Mouse (Mus musculus): ENCODE data around the gene Lyz2. TPM values are rescaled to one million over a fixed set of nuclear protein-coding genes. Genes with fewer than 3 reads are reported as not detected.
"Not testable (repeated sequence)": the region's sequence is repeated elsewhere in the genome, so short reads cannot be mapped to it uniquely, and the experiment has no call there.

Gene Lyz2
- polyA plus RNA-seq, 1 experiment from 2014 or later, result 32.0 TPM

- Histone ChIP-seq H3K27ac (no peak overlapping the region), H3K9me3 (no peaks in the 10 kb centered on the region), H3K4me3 (no peak overlapping the region), H3K4me2 (replicated peaks) (no peak overlapping the region), H3K36me3 (no peaks in the 10 kb centered on the region), H3K9ac (no peak overlapping the region), H3K4me1 (no peaks in the 10 kb centered on the region), H3K27me3 (no peaks in the 10 kb centered on the region)
- no peak for ATAC-seq (ENCODE audit: low FRiP score, low read depth)
- 79% methylated on average over 2 of the region's 2 CpGs for WGBS
These were observed 430 bp upstream of the Lyz2 start for GRCm38 (mm10) chr10:117282551-117282950.

- no peak overlapping the region for H3K27ac ChIP-seq
- 91% methylated on average over 7 of the region's 7 CpGs for WGBS
- no peak overlapping the region for H3K9ac ChIP-seq
- no peak overlapping the region for H3K4me3 ChIP-seq
- no peak for ATAC-seq (ENCODE audit: low FRiP score, low read depth)
- H3K4me2 ChIP-seq (replicated peaks), result no peak overlapping the region
- no peaks in the 10 kb centered on the region for H3K27me3 ChIP-seq
- H3K36me3 ChIP-seq, result no peaks in the 10 kb centered on the region
- no peaks in the 10 kb centered on the region for H3K4me1 ChIP-seq
- H3K9me3 ChIP-seq, result no peaks in the 10 kb centered on the region
These were observed 670 bp downstream of the Lyz2 start for GRCm38 (mm10) chr10:117281381-117281920.

DNA sequence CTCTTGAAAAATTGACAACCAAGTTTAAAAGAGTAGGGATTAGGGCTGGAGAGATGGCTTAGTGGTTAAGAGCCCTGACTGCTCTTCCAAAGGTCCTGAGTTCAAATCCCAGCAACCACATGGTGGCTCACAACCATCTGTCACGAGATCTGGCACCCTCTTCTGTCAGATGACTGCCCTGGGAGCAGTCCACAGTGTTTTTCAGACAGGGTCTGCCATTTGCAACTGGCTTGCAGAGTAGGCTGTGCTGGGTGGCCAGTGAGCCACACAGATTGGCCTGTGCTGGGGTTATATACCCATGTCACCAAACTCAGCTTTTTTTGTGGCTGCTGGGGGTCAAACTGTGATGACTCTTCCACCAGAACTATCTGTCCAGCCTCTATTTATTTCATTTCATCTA, 2.1 kb downstream of the Lyz2 start:
- Histone ChIP-seq H3K27me3 (no peaks in the 10 kb centered on the region), H3K9ac (no peak overlapping the region), H3K4me3 (no peak overlapping the region), H3K4me2 (replicated peaks) (no peak overlapping the region), H3K4me1 (no peaks in the 10 kb centered on the region), H3K27ac (no peak overlapping the region), H3K36me3 (no peaks in the 10 kb centered on the region), H3K9me3 (no peaks in the 10 kb centered on the region)
- no peak for ATAC-seq (ENCODE audit: low FRiP score, low read depth)
- WGBS, result 42% methylated on average over 1 of the region's 1 CpGs

DNA sequence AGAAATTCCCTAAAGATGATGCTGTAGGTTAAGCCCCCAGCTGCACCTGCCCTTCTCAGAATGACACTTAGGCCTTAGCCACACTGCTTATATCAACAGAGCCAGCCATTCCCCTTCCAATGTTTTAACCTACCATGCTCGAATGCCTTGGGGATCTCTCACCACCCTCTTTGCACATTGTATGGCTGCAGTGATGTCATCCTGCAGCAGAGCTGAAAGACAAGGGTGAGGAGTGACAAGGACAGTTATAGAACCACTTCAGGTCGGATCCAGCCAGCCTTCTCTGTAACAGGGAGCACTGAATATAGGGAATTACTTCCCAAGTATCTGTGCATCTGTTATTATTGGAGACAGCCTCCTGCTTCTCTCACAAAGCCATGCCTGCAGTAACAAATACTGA, 3.6 kb downstream of the Lyz2 start:
- not testable (repeated sequence) for H3K9ac ChIP-seq; H3K9me3 ChIP-seq; ATAC-seq (ENCODE audit: low FRiP score, low read depth); H3K4me3 ChIP-seq; H3K4me2 ChIP-seq (replicated peaks); H3K4me1 ChIP-seq; H3K27ac ChIP-seq; H3K36me3 ChIP-seq; H3K27me3 ChIP-seq
- WGBS, result 71% methylated on average over 2 of the region's 2 CpGs

DNA sequence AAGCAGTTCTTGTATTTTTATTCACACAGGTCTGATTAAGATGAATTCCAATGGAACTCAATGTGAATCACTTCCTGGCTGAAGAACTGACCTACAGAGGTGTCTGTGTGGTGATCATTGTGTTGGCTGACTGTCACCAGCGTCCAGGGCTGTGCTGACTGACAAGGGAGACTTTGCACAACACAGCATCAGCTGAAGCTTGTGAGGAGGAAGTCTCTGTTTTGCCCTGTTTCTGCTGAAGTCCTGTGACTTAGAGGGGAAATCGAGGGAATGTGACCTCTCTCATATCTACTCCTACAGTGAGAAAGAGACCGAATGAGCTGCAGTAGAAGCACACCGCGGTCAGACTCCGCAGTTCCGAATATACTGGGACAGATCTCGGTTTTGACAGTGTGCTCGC, 4.3 kb downstream of the Lyz2 start:
- not testable (repeated sequence) for H3K4me2 ChIP-seq (replicated peaks); H3K4me3 ChIP-seq; H3K27me3 ChIP-seq; H3K27ac ChIP-seq; H3K36me3 ChIP-seq; H3K9me3 ChIP-seq; H3K4me1 ChIP-seq; H3K9ac ChIP-seq; ATAC-seq (ENCODE audit: low FRiP score, low read depth)
- 87% methylated on average over 9 of the region's 9 CpGs for WGBS

GRCm38 (mm10) chr10:117275681-117276369, 6.3 kb downstream of the Lyz2 start:
- no peak overlapping the region for H3K4me3 ChIP-seq
- no peaks in the 10 kb centered on the region for H3K27me3 ChIP-seq
- H3K9ac ChIP-seq, result no peak overlapping the region
- H3K36me3 ChIP-seq, result no peaks in the 10 kb centered on the region
- H3K9me3 ChIP-seq, result no peaks in the 10 kb centered on the region
- H3K27ac ChIP-seq, result no peak overlapping the region
- no peaks in the 10 kb centered on the region for H3K4me1 ChIP-seq
- WGBS, result 84% methylated on average over 10 of the region's 10 CpGs
- no peak for ATAC-seq (ENCODE audit: low FRiP score, low read depth)
- no peak overlapping the region for H3K4me2 ChIP-seq (replicated peaks)

DNA sequence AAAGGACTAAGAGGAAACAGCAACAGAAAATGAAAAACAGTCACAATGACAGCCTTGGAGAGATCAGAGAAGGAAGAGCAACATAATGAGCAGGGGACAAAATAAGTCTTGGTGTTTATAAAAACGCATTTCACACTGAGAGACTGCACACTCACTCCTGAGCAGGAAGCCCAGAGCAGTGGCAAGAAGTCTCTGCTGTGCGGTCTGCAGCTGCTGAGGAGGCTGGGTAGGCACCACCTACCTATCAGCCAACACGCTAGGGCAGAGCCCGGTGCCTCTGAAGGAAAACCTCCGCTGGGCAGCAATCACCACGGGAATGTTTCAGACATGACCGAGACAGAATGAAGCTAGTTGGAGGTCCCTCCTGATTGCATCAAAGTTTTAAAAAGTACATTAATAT, 7.5 kb downstream of the Lyz2 start:
- not testable (repeated sequence) for ATAC-seq (ENCODE audit: low FRiP score, low read depth); H3K27me3 ChIP-seq; H3K4me1 ChIP-seq; H3K4me2 ChIP-seq (replicated peaks); H3K36me3 ChIP-seq; H3K4me3 ChIP-seq; H3K27ac ChIP-seq; H3K9ac ChIP-seq; H3K9me3 ChIP-seq
- 83% methylated on average over 4 of the region's 7 CpGs for WGBS

GRCm38 (mm10) chr10:117272023-117272422, 10.1 kb downstream of the Lyz2 start:
- Histone ChIP-seq H3K4me2 (replicated peaks) (no peak overlapping the region), H3K27me3 (no peaks in the 10 kb centered on the region)

GRCm38 (mm10) chr10:117259870-117260269, 22.3 kb downstream of the Lyz2 start:
- H3K36me3 ChIP-seq, result no peaks in the 10 kb centered on the region
- H3K9me3 ChIP-seq, result peaks cover 10% of the 10 kb centered on the region; the same call in 1 of the 2 replicates
- no peaks in the 10 kb centered on the region for H3K4me1 ChIP-seq
- no peaks in the 10 kb centered on the region for H3K27me3 ChIP-seq
- H3K4me3 ChIP-seq, result no peak overlapping the region
- H3K9ac ChIP-seq, result no peak overlapping the region
- no peak overlapping the region for H3K27ac ChIP-seq
- no peak overlapping the region for H3K4me2 ChIP-seq (replicated peaks)
- no peak for ATAC-seq (ENCODE audit: low FRiP score, low read depth)

More at GRCm38 (mm10) chr10:117272023-117272422, 10.1 kb downstream of the Lyz2 start:
- ATAC-seq (ENCODE audit: low FRiP score, low read depth), result no peak
- Histone ChIP-seq H3K36me3 (no peaks in the 10 kb centered on the region), H3K4me1 (no peaks in the 10 kb centered on the region), H3K9ac (no peak overlapping the region), H3K27ac (no peak overlapping the region), H3K4me3 (no peak overlapping the region), H3K9me3 (no peaks in the 10 kb centered on the region)

DNA sequence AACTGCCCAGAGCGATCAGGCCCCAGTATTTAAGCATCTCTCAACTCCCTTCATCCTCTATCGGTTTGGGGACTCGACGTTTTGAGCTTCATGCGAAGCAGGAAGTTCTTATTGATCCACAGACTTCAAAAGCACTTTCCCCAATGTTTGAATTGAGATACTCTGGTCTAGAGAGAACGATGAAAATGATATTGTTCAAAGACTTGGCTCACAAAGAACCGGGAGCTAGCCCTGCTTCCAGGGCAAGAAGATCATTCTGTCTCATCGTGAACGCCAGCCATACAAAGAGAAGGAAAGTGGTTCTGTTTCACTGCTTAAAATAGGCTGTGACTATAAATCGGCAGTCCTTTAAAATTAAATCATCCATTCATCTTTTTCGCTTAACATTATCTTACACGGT, 43.5 kb downstream of the Lyz2 start, which contains the start of gene 9530003J23Rik:
9530003J23Rik (minus strand) TSS at position 101 of the 400 bp plus-strand sequence.
- ATAC-seq (ENCODE audit: low FRiP score, low read depth), result no peak
- no peak within 1 kb of the TSS for H3K9ac ChIP-seq
- H3K9me3 ChIP-seq, result no peaks in the 10 kb centered on the region
- no peak within 1 kb of the TSS for H3K27ac ChIP-seq
- H3K36me3 ChIP-seq, result no peaks in the 10 kb centered on the region
- no peaks in the 10 kb centered on the region for H3K27me3 ChIP-seq
- no peak within 1 kb of the TSS for H3K4me3 ChIP-seq
- 87% methylated on average over 12 of the region's 12 CpGs for WGBS
- H3K4me1 ChIP-seq, result no peaks in the 10 kb centered on the region
- H3K4me2 ChIP-seq (replicated peaks), result no peak within 1 kb of the TSS

- H3K9me3 ChIP-seq, result no peaks in the 10 kb centered on the region
- peak overlapping the region; percentile 39 for H3K4me2 ChIP-seq (replicated peaks)
- 33% methylated on average over 11 of the region's 11 CpGs for WGBS
- no peaks in the 10 kb centered on the region for H3K36me3 ChIP-seq
- no peak for ATAC-seq (ENCODE audit: low FRiP score, low read depth)
- H3K27me3 ChIP-seq, result no peaks in the 10 kb centered on the region
- H3K27ac ChIP-seq, result no peak overlapping the region
- peak overlapping the region; percentile 12 for H3K4me3 ChIP-seq
- H3K9ac ChIP-seq, result no peak overlapping the region
- H3K4me1 ChIP-seq, result no peaks in the 10 kb centered on the region
These were observed 46.3 kb downstream of the Lyz2 start for GRCm38 (mm10) chr10:117235866-117236265.

- 62% methylated on average over 4 of the region's 4 CpGs for WGBS
- Histone ChIP-seq H3K27ac (no peak overlapping the region), H3K4me3 (no peak overlapping the region), H3K36me3 (no peaks in the 10 kb centered on the region), H3K4me2 (replicated peaks) (no peak overlapping the region), H3K27me3 (no peaks in the 10 kb centered on the region), H3K9ac (no peak overlapping the region), H3K9me3 (no peaks in the 10 kb centered on the region), H3K4me1 (no peaks in the 10 kb centered on the region)
- ATAC-seq (ENCODE audit: low FRiP score, low read depth), result no peak
These were observed 47.3 kb downstream of the Lyz2 start for GRCm38 (mm10) chr10:117234825-117235224.

DNA sequence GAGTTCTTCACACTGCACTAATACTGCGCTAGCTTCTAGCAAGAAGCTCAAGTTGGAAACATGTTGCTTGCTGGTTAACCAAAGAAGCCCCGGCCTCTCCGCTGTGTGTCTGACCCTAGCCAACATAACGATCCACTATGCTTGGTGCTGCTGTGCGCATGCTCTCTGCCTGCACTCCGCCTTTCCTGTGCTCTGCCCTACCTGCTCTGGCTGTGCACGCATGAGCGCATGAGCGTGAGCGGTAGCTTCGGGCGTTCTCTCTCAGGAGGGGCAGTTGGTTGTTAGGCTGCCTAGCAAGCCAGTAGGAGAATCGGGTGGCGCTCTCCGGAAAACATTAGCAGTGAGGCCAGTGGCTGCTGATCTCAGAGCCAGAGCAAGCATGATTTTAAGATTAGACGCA, 52.3 kb downstream of the Lyz2 start:
- peak overlapping the region; percentile 28; the same call in 1 of the 2 replicates for H3K4me2 ChIP-seq (replicated peaks)
- WGBS, result 66% methylated on average over 16 of the region's 16 CpGs

More for the DNA sequence above, 52.3 kb downstream of the Lyz2 start:
- no peaks in the 10 kb centered on the region for H3K9me3 ChIP-seq
- peaks cover 5% of the 10 kb centered on the region for H3K4me1 ChIP-seq
- H3K9ac ChIP-seq, result no peak overlapping the region
- no peak overlapping the region for H3K4me3 ChIP-seq
- no peak overlapping the region for H3K27ac ChIP-seq
- no peaks in the 10 kb centered on the region for H3K27me3 ChIP-seq
- no peaks in the 10 kb centered on the region for H3K36me3 ChIP-seq
- ATAC-seq (ENCODE audit: low FRiP score, low read depth), result no peak
